Mouse (Mus musculus) MEL (cell line): ENCODE results near the gene Fam129a. TPM values are rescaled to one million over a fixed set of nuclear protein-coding genes. Genes with fewer than 3 reads are reported as not detected.

Experiments used
- DNase-seq: peaks from one replicate; pipeline ENCODE4 v3.0.0; 2011; ENCODE audit warnings: low read depth, low spot score
- H3K27ac ChIP-seq: 2 replicates; pipeline ENCODE4 v1.5.1; 2012; ENCODE audit warnings: low read depth, mild to moderate bottlenecking, control low read depth, low read length, moderate library complexity; ENCODE audit not compliant: control insufficient read depth
- H3K27me3 ChIP-seq, 2 experiments: fragments of 150-350 bp in 1 of 2; sonication (generic) in 1 of 2; 2 replicates each; pipeline ENCODE4 v1.6.1; 2012; ENCODE audit warnings: low read length in 2 of 2, mild to moderate bottlenecking in 2 of 2, improper control_type of control experiment in 1 of 2, moderate library complexity in 1 of 2; ENCODE audit not compliant: insufficient read depth in 2 of 2, control insufficient read depth in 1 of 2
- H3K36me3 ChIP-seq, 2 experiments: 2 replicates each; pipeline ENCODE4 v1.6.1; 2012 to 2014; ENCODE audit warnings: low read length in 2 of 2, improper control_type of control experiment in 1 of 2, inconsistent platforms in 1 of 2, mild to moderate bottlenecking in 1 of 2; ENCODE audit not compliant: insufficient read depth in 2 of 2, control insufficient read depth in 1 of 2
- H3K4me1 ChIP-seq, 2 experiments: fragments of 150-350 bp in 1 of 2; sonication (generic) in 1 of 2; 2 replicates each; pipeline ENCODE4 v1.6.1; 2012; ENCODE audit warnings: low read length in 2 of 2, improper control_type of control experiment in 1 of 2, mild to moderate bottlenecking in 1 of 2; ENCODE audit not compliant: insufficient read depth in 2 of 2, control insufficient read depth in 1 of 2
- H3K4me3 ChIP-seq, 2 experiments: fragments of 150-350 bp in 1 of 2; sonication (generic) in 1 of 2; 2 replicates each; pipeline ENCODE4 v1.5.1; 2012; ENCODE audit warnings: low read depth in 2 of 2, low read length in 2 of 2, mild to moderate bottlenecking in 2 of 2, moderate library complexity in 2 of 2, control low read depth in 1 of 2, improper control_type of control experiment in 1 of 2; ENCODE audit not compliant: control insufficient read depth in 1 of 2, insufficient read depth in 1 of 2
- H3K79me2 ChIP-seq: 2 replicates; pipeline ENCODE4 v1.6.1; 2012; ENCODE audit warnings: mild to moderate bottlenecking, low read length, moderate library complexity; ENCODE audit not compliant: control insufficient read depth, poor library complexity, insufficient read depth
- H3K9ac ChIP-seq: 2 replicates; pipeline ENCODE4 v1.6.1; 2012; ENCODE audit warnings: low read depth, mild to moderate bottlenecking, control low read depth, low read length, moderate library complexity; ENCODE audit not compliant: control insufficient read depth, poor library complexity, severe bottlenecking
- H3K9me3 ChIP-seq: fragments of 150-350 bp; sonication (generic); replicated peaks from 2 replicates; pipeline ENCODE4 v1.6.1; 2012; ENCODE audit warnings: mild to moderate bottlenecking, low read length, improper control_type of control experiment, moderate library complexity; ENCODE audit not compliant: insufficient read depth
- CHD2 ChIP-seq: IDR thresholded peaks from 2 replicates; pipeline ENCODE4 v1.6.1; 2011; ENCODE audit warnings: low read length, improper control_type of control experiment
- CTCF ChIP-seq, 3 experiments: IDR thresholded peaks in 2 of 3; conservative IDR thresholded peaks in 1 of 3; 2 replicates each; pipeline ENCODE4 v1.5.1; 2011 to 2012; ENCODE audit warnings: low read length in 3 of 3, low read depth in 2 of 3, mild to moderate bottlenecking in 2 of 3, improper control_type of control experiment in 1 of 3, inconsistent platforms in 1 of 3, mixed read lengths in 1 of 3, moderate library complexity in 1 of 3; ENCODE audit not compliant: control insufficient read depth in 1 of 3, insufficient read depth in 1 of 3, poor library complexity in 1 of 3, severe bottlenecking in 1 of 3
- E2F4 ChIP-seq: IDR thresholded peaks from 2 replicates; pipeline ENCODE4 v1.6.1; 2011; ENCODE audit warnings: low read depth, low read length, improper control_type of control experiment, borderline replicate concordance
- ELF1 ChIP-seq: IDR thresholded peaks from 2 replicates; pipeline ENCODE4 v1.6.1; 2014; ENCODE audit warnings: low read depth, mild to moderate bottlenecking, inconsistent platforms, low read length, improper control_type of control experiment, moderate library complexity
- GABPA ChIP-seq: IDR thresholded peaks from 2 replicates; pipeline ENCODE4 v1.6.1; 2012; ENCODE audit warnings: low read depth, mild to moderate bottlenecking, inconsistent platforms, low read length, improper control_type of control experiment, moderate library complexity
- HCFC1 ChIP-seq: IDR thresholded peaks from 2 replicates; pipeline ENCODE4 v1.6.1; 2012; ENCODE audit warnings: low read depth, mild to moderate bottlenecking, inconsistent platforms, low read length, improper control_type of control experiment, moderate library complexity
- JUND ChIP-seq: IDR thresholded peaks from 2 replicates; pipeline ENCODE4 v1.6.1; 2011; ENCODE audit warnings: low read depth, mild to moderate bottlenecking, improper control_type of control experiment, low read length
- MAX ChIP-seq: IDR thresholded peaks from 2 replicates; pipeline ENCODE4 v1.6.1; 2011; ENCODE audit warnings: low read length, improper control_type of control experiment
- MAZ ChIP-seq: IDR thresholded peaks from 2 replicates; pipeline ENCODE4 v1.6.1; 2012; ENCODE audit warnings: low read depth, mild to moderate bottlenecking, inconsistent platforms, low read length, improper control_type of control experiment
- MEF2A ChIP-seq: IDR thresholded peaks from 2 replicates; pipeline ENCODE4 v1.6.1; 2014; ENCODE audit warnings: low read depth, mild to moderate bottlenecking, inconsistent platforms, low read length, improper control_type of control experiment; ENCODE audit not compliant: poor library complexity, insufficient replicate concordance, severe bottlenecking; ENCODE audit errors: extremely low read depth
- MXI1 ChIP-seq: IDR thresholded peaks from 2 replicates; pipeline ENCODE4 v1.6.1; 2011; ENCODE audit warnings: mild to moderate bottlenecking, low read depth, low read length, improper control_type of control experiment
- MYB ChIP-seq: IDR thresholded peaks from 2 replicates; pipeline ENCODE4 v1.6.1; 2011; ENCODE audit warnings: mild to moderate bottlenecking, low read depth, low read length, improper control_type of control experiment
- MYC ChIP-seq: IDR thresholded peaks from 2 replicates; pipeline ENCODE4 v1.6.1; 2011; ENCODE audit warnings: low read depth, mild to moderate bottlenecking, low read length, improper control_type of control experiment, moderate library complexity
- NELFE ChIP-seq: IDR thresholded peaks from 2 replicates; pipeline ENCODE4 v1.6.1; 2011; ENCODE audit warnings: low read depth, low read length, improper control_type of control experiment
- NRF1 ChIP-seq: IDR thresholded peaks from 2 replicates; pipeline ENCODE4 v1.6.1; 2014; ENCODE audit warnings: low read depth, mild to moderate bottlenecking, inconsistent platforms, low read length, improper control_type of control experiment, moderate library complexity; ENCODE audit not compliant: poor library complexity, insufficient read depth, severe bottlenecking
- POLR2AphosphoS2 ChIP-seq: IDR thresholded peaks from 2 replicates; pipeline ENCODE4 v1.6.1; 2011; ENCODE audit warnings: low read length, improper control_type of control experiment
- RAD21 ChIP-seq: IDR thresholded peaks from 2 replicates; pipeline ENCODE4 v1.6.1; 2011; ENCODE audit warnings: mild to moderate bottlenecking, low read depth, low read length, improper control_type of control experiment
- RCOR1 ChIP-seq: IDR thresholded peaks from 2 replicates; pipeline ENCODE4 v1.6.1; 2012; ENCODE audit warnings: low read depth, mild to moderate bottlenecking, inconsistent platforms, low read length, improper control_type of control experiment
- SIN3A ChIP-seq: IDR thresholded peaks from 2 replicates; pipeline ENCODE4 v1.6.1; 2012; ENCODE audit warnings: low read length, improper control_type of control experiment, inconsistent platforms
- TBP ChIP-seq: IDR thresholded peaks from 2 replicates; pipeline ENCODE4 v1.8.0; 2011; ENCODE audit warnings: low read depth, low read length, improper control_type of control experiment
- UBTF ChIP-seq: IDR thresholded peaks from 2 replicates; pipeline ENCODE4 v1.6.1; 2012; ENCODE audit warnings: low read depth, mild to moderate bottlenecking, inconsistent platforms, low read length, improper control_type of control experiment, moderate library complexity, borderline replicate concordance; ENCODE audit not compliant: insufficient read depth
- ZMIZ1 ChIP-seq: IDR thresholded peaks from 2 replicates; pipeline ENCODE4 v1.6.1; 2012; ENCODE audit warnings: low read depth, mild to moderate bottlenecking, inconsistent platforms, low read length, improper control_type of control experiment, moderate library complexity
- polyA plus RNA-seq, 2 experiments: library from polyadenylated mRNA; stranded (reverse) in 1 of 2; unstranded in 1 of 2; fragments of >175 nt in 1 of 2; fragments of >200 nt in 1 of 2; gene quantifications; 2 replicates each; pipeline versions ENCODE4 v1.2.1 to v1.2.4; 2012; ENCODE audit warnings: low replicate concordance in 2 of 2, low read depth in 1 of 2; ENCODE audit not compliant: insufficient read length in 2 of 2, insufficient read depth in 1 of 2, missing spikeins in 1 of 2
- total RNA-seq: library from RNA; depleted of rRNA; stranded (reverse); fragments of 300-350 nt; gene quantifications from 2 replicates; pipeline ENCODE4 v1.2.3, GENCODE M21; 2012

Fam129a gene
- total and polyA plus RNA-seq, 3 experiments = 3.1 to 67.5 (median 8.8) TPM

GRCm38 (mm10) chr1:151550587-151551479, 20.2 kb upstream of the Fam129a start:
- peaks cover 0 to 5% of the 10 kb centered on the region in 2 experiments; a peak in 1 of 4 replicates for H3K36me3 ChIP-seq
- no peak for DNase-seq

DNA sequence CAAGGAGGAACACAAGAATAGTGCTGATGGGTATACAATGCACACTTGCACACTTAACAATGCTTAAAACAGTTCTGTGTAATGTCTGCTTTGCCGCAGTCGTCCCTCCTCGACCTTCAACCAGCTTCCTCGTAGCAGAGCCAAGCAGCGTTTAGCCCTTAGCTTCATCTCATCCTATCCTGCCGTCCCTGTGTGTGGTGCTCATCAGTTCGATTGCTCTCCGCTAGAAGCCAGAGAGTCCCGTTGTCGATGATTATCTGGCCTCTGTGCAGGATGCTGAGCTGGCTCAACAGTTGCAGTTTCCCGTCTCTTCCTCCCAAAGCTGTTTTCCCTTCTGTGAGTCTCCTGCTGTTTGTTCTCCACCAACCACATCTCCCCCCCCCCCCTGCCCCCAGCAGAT, 10.4 kb upstream of the Fam129a start:
- DNase-seq = no peak
- Histone ChIP-seq H3K9ac (no peak overlapping the region), H3K27ac (no peak overlapping the region), H3K27me3 (no peaks in the 10 kb centered on the region; a peak in 1 of 4 replicates)
- no peak for TF ChIP-seq NELFE
- TF ChIP-seq RAD21 = no peak
- no peak for TF ChIP-seq POLR2AphosphoS2
- TF ChIP-seq UBTF = no peak
- no peak for TF ChIP-seq ELF1
- no peak for TF ChIP-seq JUND
- TF ChIP-seq MYC = no peak
- TF ChIP-seq MEF2A = no peak
- no peak for TF ChIP-seq RCOR1
- TF ChIP-seq MAX = no peak
- TF ChIP-seq MYB = no peak
- TF ChIP-seq MXI1 = no peak
- no peak for TF ChIP-seq ZMIZ1
- TF ChIP-seq NRF1 = no peak
- no peak for TF ChIP-seq GABPA
- TF ChIP-seq SIN3A = no peak
- TF ChIP-seq TBP = no peak
- TF ChIP-seq CTCF (IDR thresholded peaks at IDR 0.05 in 2 of 3, conservative IDR thresholded peaks at IDR 0.05 in 1 of 3; ENCODE audit: control insufficient read depth in 1 of 3, insufficient read depth in 1 of 3, low read depth in 2 of 3, low read length in 3 of 3, poor library complexity in 1 of 3, severe bottlenecking in 1 of 3) = no peak
- TF ChIP-seq HCFC1 = no peak
- no peak for TF ChIP-seq E2F4
- TF ChIP-seq, all 39 proteins: peak for 0
- peaks cover 0 to 5% of the 10 kb centered on the region in 2 experiments; a peak in 2 of 4 replicates for H3K36me3 ChIP-seq
- no peaks in the 10 kb centered on the region for H3K9me3 ChIP-seq
- no peaks in the 10 kb centered on the region for H3K79me2 ChIP-seq
- H3K4me3 ChIP-seq = no peak overlapping the region
- peaks cover 0 to 2% of the 10 kb centered on the region in 2 experiments; a peak in 1 of 4 replicates for H3K4me1 ChIP-seq

More at GRCm38 (mm10) chr1:151550587-151551479, 20.2 kb upstream of the Fam129a start:
- no peaks in the 10 kb centered on the region for H3K79me2 ChIP-seq
- H3K4me3 ChIP-seq = no peak overlapping the region
- H3K9ac ChIP-seq = no peak overlapping the region
- H3K9me3 ChIP-seq = no peaks in the 10 kb centered on the region
- H3K27ac ChIP-seq = no peak overlapping the region
- TF ChIP-seq MYB = no peak
- TF ChIP-seq RAD21 = no peak
- TF ChIP-seq HCFC1 = no peak
- TF ChIP-seq MAZ = no peak
- TF ChIP-seq E2F4 = no peak
- TF ChIP-seq NRF1 = no peak
- TF ChIP-seq CHD2 = no peak
- no peak for TF ChIP-seq ZMIZ1
- TF ChIP-seq, all 39 proteins: peak for 0
- H3K27me3 ChIP-seq = no peaks in the 10 kb centered on the region
- peaks cover 0 to 7% of the 10 kb centered on the region in 2 experiments; a peak in 1 of 4 replicates for H3K4me1 ChIP-seq
